Mouse (Mus musculus) megakaryocyte progenitor cell, adult 5-6 weeks (primary cell): ENCODE data around the gene Lman2. TPM values are rescaled to one million over a fixed set of nuclear protein-coding genes. Genes with fewer than 3 reads are reported as not detected.

Experiments
- ATAC-seq: replicated peaks from 2 replicates; pipeline ENCODE4 v1.8.0; 2016; ENCODE audit warnings: mild to moderate bottlenecking, moderate TSS enrichment, inconsistent platforms; ENCODE audit not compliant: poor library complexity
- total RNA-seq, 2 experiments: library from RNA; stranded (forward) in 1 of 2; stranded (reverse) in 1 of 2; fragments of 157-497, 149-512 nt in 1 of 2; fragments of 200-1000 nt in 1 of 2; gene quantifications; 2 replicates each; pipeline versions ENCODE4 v1.2.3 to v1.2.4; 2015 to 2017

The Lman2 gene
- total RNA-seq, 2 experiments from 2014 or later, result 102 to 131 TPM

DNA sequence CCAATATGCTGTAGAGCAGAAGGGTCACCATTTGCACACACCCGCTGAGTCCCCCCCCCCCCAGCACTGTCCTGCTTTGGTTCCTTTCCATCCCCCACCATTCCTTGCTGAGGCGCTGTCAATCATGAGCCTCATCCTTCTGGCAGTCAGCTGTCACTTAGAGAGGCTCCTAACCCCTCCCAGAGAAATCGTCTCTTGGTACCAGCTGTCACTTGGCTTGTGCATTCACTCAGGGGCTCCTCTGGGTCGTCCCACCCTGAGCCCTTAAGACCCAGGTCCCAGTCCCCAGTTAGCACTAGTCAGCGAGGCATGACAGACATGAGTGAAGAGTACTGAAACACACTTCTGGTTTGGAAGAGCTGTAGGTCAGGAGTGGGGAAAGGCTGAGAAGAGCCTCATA lies 9.2 kb upstream of the Lman2 start:
- no peak for ATAC-seq

- ATAC-seq, result no peak
Measured at GRCm38 (mm10) chr13:55371007-55371681, 8.6 kb upstream of the Lman2 start.

DNA sequence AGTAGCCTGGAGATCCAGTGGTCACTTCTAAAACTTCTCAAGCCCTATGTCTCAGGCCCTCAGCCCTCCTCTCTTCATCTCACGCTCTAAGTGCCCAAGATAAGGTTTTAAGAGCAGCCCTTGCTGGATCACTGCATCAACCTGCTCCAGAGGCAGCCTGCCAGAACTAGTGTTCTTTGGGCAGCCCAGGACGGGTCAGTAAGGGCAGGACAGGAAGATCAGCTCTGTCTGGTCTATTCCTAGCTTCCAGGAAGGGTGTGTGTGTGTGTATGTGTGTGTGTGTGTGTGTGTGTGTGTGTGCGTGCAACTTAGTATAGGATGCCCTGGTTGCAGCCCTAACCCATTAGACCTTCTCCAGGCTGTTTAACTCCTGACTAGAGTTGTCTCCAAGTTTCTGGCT lies 7.7 kb upstream of the Lman2 start:
- no peak for ATAC-seq

DNA sequence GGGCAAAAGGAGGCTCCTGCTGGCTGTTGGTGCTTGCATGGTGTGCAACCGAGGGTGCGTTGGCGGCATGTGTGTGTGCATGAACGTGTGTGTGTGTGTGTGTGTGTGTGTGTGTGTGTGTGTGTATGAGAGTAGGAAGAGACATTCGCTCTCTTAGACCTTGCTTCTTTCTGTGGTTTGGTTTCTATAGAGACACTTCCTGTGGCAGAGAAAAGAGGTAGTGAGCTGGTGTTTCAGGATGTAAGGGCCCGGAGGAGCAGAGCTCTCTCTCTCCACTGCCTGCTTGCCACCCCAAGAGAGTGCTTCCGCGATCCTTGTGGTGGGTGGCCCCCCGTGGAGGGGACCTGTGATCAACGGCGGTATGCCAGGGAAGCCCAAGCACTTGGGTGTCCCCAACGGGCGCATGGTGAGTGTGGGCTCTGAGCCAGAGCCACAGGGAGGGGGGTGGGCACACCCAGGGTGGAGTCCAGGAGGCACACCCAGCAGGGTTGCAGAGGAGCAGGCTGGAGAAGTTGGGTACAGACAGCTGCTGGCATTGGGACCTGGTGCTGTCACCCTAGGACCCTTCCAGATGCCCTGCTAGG lies 7.0 kb upstream of the Lman2 start, which contains the start of gene Rgs14:
Gene Rgs14 (plus strand): TSS at position 202 of the 584 bp plus-strand sequence.
- peak; percentile 89 for ATAC-seq

GRCm38 (mm10) chr13:55368401-55368800 lies 5.8 kb upstream of the Lman2 start:
- no peak for ATAC-seq

DNA sequence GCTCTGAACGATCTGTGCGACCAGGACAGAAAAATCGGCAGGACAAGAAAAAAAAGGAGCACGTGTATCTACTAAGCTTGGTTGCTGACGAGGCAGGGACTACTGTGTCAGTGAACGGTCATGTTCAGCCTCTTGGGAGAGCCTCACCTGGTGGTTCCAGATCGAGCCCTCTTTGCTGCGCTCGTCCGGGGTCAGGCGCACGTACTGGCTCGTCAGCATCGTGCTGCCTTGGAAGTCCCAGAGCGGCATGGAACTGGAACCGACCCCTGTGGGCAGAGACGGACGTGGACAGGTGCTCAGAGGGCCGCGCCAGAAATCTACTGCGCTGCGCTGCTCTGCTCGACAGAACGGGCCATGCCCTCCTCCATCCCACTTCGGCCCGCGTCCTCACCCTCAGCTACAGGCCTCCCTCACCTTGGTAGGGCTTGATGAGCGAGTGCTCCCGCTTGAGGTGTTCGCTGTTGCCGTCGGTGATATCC lies 570 bp downstream of the Lman2 start:
- peak; percentile 14 for ATAC-seq

GRCm38 (mm10) chr13:55361145-55361544 lies 1.4 kb downstream of the Lman2 start:
- no peak for ATAC-seq

DNA sequence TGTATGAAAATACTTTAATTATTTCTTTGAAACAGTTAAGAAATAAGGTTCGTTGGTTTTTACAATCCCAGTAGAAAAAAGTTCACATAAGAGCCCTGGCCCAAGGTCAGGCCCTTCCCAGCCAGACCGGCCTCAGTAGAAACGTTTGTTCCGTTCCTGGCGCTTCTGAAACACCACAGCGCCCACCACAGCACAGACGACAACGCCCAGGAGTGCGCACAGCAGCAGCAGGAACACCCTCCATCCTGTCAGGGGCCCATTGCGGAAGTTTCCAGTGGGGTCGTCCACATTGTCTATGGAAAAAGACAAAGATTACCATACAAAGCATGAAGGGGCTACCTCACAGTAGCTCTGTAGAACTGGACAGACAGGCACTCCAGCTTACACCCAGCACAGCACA lies 15.8 kb downstream of the Lman2 start:
- no peak for ATAC-seq

DNA sequence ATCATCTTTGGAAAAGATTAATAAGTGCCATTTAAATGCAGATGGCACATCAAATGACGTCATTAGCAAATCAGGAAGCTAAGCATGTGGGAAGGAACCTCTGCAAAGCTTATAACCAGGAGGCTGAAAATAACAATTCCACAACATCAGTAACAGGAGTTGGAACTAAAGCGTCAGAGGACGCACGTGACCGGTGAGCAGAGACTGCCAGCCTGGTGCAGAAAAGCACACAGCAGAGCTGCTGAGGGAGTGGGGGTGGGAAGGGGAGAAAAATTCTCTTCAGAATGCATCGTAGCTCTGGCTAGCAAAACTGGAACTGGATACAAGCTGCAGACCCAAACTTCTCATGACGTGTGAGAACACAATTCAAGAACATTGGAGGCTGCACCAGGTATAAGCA lies 18.3 kb downstream of the Lman2 start:
- ATAC-seq, result no peak

DNA sequence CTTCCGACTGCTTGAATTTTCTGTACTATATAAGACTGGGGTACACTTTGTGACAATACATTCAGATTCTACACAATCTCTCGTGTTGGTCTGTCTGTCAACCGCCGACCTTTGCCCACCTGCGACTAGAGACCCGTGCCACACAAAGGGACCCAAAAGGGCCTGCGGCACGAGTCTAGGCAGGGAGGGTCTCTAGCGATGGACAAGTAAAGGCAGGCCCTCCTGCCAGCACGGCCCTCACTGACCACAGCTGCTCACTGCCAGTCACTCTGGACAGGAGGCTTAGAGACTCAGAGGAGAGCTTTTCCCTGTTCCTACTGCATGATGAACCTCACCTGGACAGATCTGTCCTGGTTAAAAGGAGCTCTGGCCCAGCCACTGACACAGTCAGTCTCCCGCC lies 20.1 kb downstream of the Lman2 start:
- ATAC-seq, result no peak

- peak; percentile 46 for ATAC-seq
Measured at GRCm38 (mm10) chr13:55339259-55339658, 23.3 kb downstream of the Lman2 start.

DNA sequence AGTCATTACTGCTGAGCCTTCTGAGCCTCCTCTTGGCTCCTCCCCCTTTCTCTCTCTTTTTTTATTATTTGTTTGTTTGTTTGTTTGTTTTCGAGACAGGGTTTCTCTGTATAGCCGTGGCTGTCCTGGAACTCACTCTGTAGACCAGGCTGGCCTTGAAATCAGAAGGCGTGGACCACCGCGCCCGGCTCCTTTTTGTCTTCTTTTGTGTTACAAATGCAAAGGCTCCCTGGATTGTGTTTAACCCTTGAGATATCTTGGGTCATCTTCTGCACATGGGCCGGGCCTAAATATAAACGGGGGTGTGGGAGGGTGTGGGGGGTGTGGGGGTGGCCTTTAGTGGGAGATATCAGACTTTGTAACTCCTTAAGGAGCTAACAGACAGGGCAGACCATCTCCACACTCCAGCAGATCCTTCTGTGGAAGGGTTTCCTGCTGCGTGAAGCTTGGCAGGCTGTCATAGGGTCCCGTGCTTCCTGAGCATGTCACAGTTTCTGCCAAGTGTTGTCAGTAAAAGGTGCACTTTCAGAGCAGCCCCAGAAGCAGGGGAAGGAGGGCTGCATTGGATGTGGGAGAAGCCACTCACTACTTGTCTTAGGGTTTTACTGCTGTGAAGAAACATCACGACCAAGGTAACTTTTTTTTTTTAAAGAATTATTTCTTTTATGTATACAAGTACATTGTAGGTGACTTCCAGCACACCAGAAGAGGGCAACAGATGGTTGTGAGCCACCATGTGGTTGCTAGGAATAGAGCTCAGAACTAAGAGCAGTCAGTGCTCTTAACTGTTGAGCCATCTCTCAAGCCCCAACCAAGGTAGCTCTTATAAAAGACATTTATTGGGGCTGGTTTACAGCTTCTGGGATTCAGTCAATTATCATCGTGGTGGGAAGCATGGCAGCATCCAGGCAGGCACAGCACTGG lies 24.2 kb downstream of the Lman2 start:
- ATAC-seq, result no peak

DNA sequence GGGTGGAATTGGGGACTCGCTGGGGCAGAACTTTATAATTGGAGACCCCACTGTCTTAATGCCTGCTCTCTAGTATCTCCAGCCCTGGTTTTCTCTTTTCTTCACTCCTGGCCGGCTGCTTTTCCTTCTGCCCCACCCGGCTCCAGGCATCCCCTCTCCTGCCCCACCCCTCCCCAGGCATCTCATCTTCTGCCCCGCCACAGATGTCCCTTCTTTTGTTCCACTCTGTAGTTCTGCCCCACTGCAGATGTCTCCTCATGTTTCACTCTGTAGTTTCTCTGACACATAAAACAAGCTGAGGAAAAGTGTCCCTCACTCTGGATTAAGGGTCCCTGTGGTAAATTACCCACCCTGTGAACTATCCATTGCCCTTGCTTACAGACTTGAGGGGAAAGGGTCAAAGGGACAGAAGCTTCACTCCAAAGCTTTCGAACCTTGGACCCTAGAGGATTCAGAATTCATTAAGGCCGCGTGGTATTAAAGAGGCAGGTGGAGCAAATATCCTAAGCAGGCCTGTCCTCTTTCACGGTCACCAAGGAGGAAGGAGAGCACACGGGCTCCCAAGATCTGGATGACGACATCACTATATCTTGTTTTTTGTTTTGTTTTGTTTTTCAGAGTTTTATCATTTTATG lies 25.1 kb downstream of the Lman2 start:
- no peak for ATAC-seq

- no peak for ATAC-seq
Measured at GRCm38 (mm10) chr13:55335701-55336100, 26.9 kb downstream of the Lman2 start.

- no peak for ATAC-seq
Measured at GRCm38 (mm10) chr13:55332331-55332730, 30.3 kb downstream of the Lman2 start.

- no peak for ATAC-seq
Measured at GRCm38 (mm10) chr13:55330567-55331400, 31.8 kb downstream of the Lman2 start.

- peak; percentile 58 for ATAC-seq
Measured at GRCm38 (mm10) chr13:55329683-55330566, 32.7 kb downstream of the Lman2 start, which contains the start of gene Mxd3. TSS of gene Mxd3 (minus strand) at chr13:55329823.

DNA sequence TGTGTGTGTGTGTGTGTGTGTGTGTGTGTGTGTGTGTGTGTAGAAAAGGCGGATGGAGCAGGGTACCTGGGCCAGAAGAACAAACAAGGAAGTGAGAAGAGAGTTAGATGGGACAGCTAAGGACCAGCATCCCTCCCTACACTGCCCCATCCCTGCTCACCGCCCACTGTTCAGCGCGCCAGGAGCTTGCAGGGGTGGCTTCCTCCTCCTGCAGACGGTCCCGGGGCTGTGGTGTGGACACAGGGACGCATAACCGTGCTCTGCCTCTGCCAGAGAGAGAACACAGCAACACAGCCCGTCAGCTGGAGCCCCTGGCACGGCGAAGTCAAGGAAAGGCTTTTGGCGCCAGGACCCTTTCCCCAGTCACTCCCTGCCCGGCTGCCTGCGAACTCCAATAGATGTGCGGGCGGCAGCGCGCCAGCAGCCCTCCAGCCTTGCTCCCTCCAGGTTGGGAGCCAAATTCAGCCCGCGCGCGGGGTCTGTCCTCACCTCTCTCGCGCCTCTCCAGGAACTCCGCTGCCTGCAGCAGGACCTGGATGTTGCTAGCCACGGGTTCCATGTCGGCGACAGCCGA lies 33.4 kb downstream of the Lman2 start:
- peak; percentile 7; the same call in 1 of the 2 replicates for ATAC-seq

GRCm38 (mm10) chr13:55328641-55329040 lies 33.9 kb downstream of the Lman2 start:
- ATAC-seq, result no peak
